Mouse (Mus musculus) spleen, adult 2 months (tissue): ENCODE measurements at regions not wholly inside any gene's neighbourhood (a gene's known extent, or its start where the extent isn't known, plus 50 kb on each side); places are given as distances from the start of the nearest gene placed in this dataset.

Experiments
- CTCF ChIP-seq: fragments of 200-500 bp; IDR thresholded peaks from 2 replicates; pipeline ENCODE4 v1.5.1; 2011; ENCODE audit warnings: mild to moderate bottlenecking, inconsistent platforms; ENCODE audit not compliant: insufficient read depth, insufficient read length, insufficient replicate concordance; ENCODE audit errors: extremely low read depth
- POLR2A ChIP-seq: fragments of 200-500 bp; IDR thresholded peaks from 2 replicates; pipeline ENCODE4 v1.6.1; 2011; ENCODE audit warnings: low read depth, low read length, inconsistent platforms

- no peak for TF ChIP-seq CTCF
- TF ChIP-seq POLR2A, result no peak
Observed at GRCm38 (mm10) chr3:136549471-136549870, 120.5 kb upstream of the Ppp3ca start.
